Mouse (Mus musculus) stomach, embryonic 16.5 days (tissue): ENCODE data around the gene Usp7. TPM values are rescaled to one million over a fixed set of nuclear protein-coding genes. Genes with fewer than 3 reads are reported as not detected.

ENCODE experiments used
- ATAC-seq: fragments of 200-750 bp; cut with Nextera tagmentation; 2 replicates; pipeline ENCODE4 v1.8.0; 2017; ENCODE audit warnings: moderate number of reproducible peaks, moderate TSS enrichment; ENCODE audit not compliant: insufficient read depth, low FRiP score
- H3K27ac ChIP-seq: fragments of 300-500 bp; sonication (generic); 2 replicates; pipeline ENCODE4 v1.5.1; 2014; ENCODE audit warnings: low read length
- H3K27me3 ChIP-seq: fragments of 300-500 bp; sonication (generic); 2 replicates; pipeline ENCODE4 v1.6.1; 2014; ENCODE audit warnings: low read length, control low read depth, mixed read lengths; ENCODE audit not compliant: control insufficient read depth, insufficient read depth
- H3K36me3 ChIP-seq: fragments of 300-500 bp; sonication (generic); 2 replicates; pipeline ENCODE4 v1.6.1; 2014; ENCODE audit warnings: low read length; ENCODE audit not compliant: control insufficient read depth, insufficient read depth
- H3K4me1 ChIP-seq: fragments of 300-500 bp; sonication (generic); 2 replicates; pipeline ENCODE4 v1.6.1; 2014; ENCODE audit warnings: low read length, control low read depth, mixed read lengths; ENCODE audit not compliant: control insufficient read depth, insufficient read depth
- H3K4me2 ChIP-seq: fragments of 300-500 bp; sonication (generic); 2 replicates; pipeline ENCODE4 v1.6.1; 2014; ENCODE audit warnings: low read depth, low read length, mixed read lengths
- H3K4me3 ChIP-seq: fragments of 300-500 bp; sonication (generic); replicated peaks from 2 replicates; pipeline ENCODE4 v1.5.1; 2014; ENCODE audit warnings: mild to moderate bottlenecking, low read length
- H3K9ac ChIP-seq: fragments of 300-500 bp; sonication (generic); 2 replicates; pipeline ENCODE4 v1.6.1; 2014; ENCODE audit warnings: low read length
- H3K9me3 ChIP-seq: fragments of 300-500 bp; sonication (generic); replicated peaks from 2 replicates; pipeline ENCODE4 v1.6.1; 2016; ENCODE audit warnings: low read length, control low read depth; ENCODE audit not compliant: control insufficient read depth
- WGBS: fragments of 180-500 bp; shearing (Covaris S2); extraction: QIAGEN DNeasy Blood & Tissue Kit; methylation state at CpG from one replicate; pipeline ENCODE4 v1.1.7; 2014; 5-methylcytosine and 5-hydroxymethylcytosine counted together
- polyA plus RNA-seq: library from polyadenylated mRNA; unstranded; fragments of >200 nt; fragmentation: Nextera tagmentation; extraction: Ambion mirVana; gene quantifications from 2 replicates; pipeline ENCODE4 v1.2.1, GENCODE M21; 2015

The Usp7 gene
- polyA plus RNA-seq: 24.4 and 28.6 TPM in 2 replicates

DNA sequence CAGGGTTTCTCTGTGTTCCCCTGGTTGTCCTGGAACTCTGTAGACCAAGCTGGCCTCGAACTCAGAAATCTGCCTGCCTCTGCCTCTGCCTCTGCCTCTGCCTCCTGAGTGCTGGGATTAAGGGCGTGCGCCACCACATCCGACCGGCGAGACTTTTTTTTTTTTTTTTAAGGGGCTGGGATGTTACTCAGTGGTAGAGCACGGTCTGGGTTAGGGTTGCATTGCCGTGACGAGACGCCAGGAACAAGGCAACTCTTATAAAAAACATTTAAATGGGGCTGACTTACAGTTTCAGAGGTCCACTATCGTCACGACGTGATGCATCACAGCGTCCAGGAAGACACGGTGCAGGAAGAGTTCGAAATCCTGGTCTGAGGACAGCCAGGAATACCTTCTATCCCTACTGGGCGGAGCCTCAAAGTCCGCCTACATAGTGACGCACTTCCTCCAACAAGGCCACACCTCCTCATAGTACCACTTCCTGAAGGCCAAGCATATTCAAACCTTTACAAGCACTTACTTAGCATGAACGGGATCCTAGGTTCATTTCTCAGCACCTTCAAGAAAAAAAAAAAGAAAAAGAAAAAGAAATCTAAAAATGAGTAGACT lies at the start of gene Usp7:
Gene Usp7 (minus strand): TSS at position 360 of the 609 bp plus-strand sequence.
- H3K4me2 ChIP-seq: no peak within 1 kb of the TSS
- no peak for ATAC-seq
- WGBS: 92% methylated on average over 20 of the region's 20 CpGs
- no peak within 1 kb of the TSS for H3K4me3 ChIP-seq
- no peaks in the 10 kb centered on the region for H3K36me3 ChIP-seq
- H3K9ac ChIP-seq: no peak within 1 kb of the TSS
- no peaks in the 10 kb centered on the region for H3K4me1 ChIP-seq
- no peaks in the 10 kb centered on the region for H3K9me3 ChIP-seq
- H3K27ac ChIP-seq: no peak within 1 kb of the TSS
- no peaks in the 10 kb centered on the region for H3K27me3 ChIP-seq

DNA sequence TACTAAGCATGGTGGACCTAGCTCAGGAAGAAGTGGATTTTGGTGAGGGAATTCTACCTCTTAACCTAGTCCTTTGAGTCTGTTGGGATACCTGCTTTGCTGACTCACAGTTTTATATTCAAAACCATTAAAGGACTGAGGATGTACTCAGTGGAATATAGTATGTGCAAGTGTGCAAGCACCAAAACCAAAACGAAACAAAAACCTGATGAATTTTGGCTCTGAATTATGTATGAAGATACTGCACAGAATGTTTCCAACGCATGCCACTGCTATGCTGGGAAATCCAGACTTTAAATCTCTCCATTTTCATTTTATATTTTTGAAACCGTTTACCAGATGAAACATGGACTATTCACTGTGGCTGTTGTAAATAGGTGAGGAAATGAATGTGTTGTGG lies 48.4 kb upstream of the Usp7 start:
- Histone ChIP-seq H3K4me1 (no peaks in the 10 kb centered on the region), H3K4me3 (no peak overlapping the region), H3K27ac (no peak overlapping the region), H3K27me3 (no peaks in the 10 kb centered on the region), H3K4me2 (no peak overlapping the region), H3K36me3 (peaks cover 11% of the 10 kb centered on the region; the same call in 1 of the 2 replicates), H3K9me3 (no peaks in the 10 kb centered on the region), H3K9ac (no peak overlapping the region)
- WGBS: 88% methylated on average over 3 of the region's 3 CpGs
- ATAC-seq: no peak

DNA sequence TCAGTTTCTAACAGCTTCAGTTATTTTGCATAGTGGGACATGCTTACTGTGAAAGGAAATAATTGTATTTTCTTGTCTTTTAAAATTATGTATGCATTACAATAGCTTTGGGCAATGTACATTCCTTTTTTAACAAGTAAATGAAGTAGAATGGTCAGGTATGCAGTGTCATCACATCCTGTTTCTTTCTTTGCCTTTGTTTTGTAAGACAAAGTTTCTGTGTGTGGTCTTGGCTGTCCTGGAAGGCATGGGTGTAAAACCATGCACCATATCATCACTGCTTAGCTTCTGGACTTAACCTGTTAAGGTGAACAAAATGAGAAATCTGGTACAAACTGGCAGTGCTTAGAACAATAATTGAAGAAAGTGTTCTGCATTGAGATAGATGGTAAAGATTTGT lies 46.8 kb upstream of the Usp7 start:
- H3K9ac ChIP-seq: no peak overlapping the region
- ATAC-seq: no peak
- no peaks in the 10 kb centered on the region; the same call in 1 of the 2 replicates for H3K4me1 ChIP-seq
- no peak overlapping the region for H3K27ac ChIP-seq
- H3K36me3 ChIP-seq: peaks cover 12% of the 10 kb centered on the region; the same call in 1 of the 2 replicates
- H3K27me3 ChIP-seq: no peaks in the 10 kb centered on the region
- H3K9me3 ChIP-seq: no peaks in the 10 kb centered on the region
- H3K4me3 ChIP-seq: no peak overlapping the region
- no peak overlapping the region for H3K4me2 ChIP-seq

DNA sequence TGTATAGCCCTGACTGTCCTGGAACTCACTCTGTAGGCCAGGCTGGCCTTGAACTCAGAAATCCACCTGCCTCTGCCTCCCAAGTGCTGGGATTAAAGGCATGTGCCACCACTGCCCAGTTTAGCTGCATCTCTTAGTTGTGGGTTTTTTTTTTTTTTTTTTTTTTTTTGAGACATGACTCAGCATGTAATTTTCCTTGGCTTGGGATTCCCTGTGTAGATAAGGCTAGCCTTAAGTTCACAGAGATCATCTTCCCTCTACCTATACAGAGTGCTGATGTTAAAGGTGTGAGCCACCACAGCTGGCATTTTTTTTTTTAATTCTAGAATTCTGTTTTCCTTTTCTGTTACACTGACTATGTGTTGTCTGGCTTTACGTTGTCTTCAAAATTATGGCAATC lies 45.5 kb upstream of the Usp7 start:
- no peak for ATAC-seq
- Histone ChIP-seq H3K36me3 (peaks cover 9% of the 10 kb centered on the region; the same call in 1 of the 2 replicates), H3K4me3 (no peak overlapping the region), H3K4me2 (no peak overlapping the region), H3K27ac (no peak overlapping the region), H3K27me3 (no peaks in the 10 kb centered on the region), H3K9me3 (no peaks in the 10 kb centered on the region), H3K4me1 (peaks cover 8% of the 10 kb centered on the region), H3K9ac (no peak overlapping the region)
- WGBS: 95% methylated on average over 1 of the region's 1 CpGs

DNA sequence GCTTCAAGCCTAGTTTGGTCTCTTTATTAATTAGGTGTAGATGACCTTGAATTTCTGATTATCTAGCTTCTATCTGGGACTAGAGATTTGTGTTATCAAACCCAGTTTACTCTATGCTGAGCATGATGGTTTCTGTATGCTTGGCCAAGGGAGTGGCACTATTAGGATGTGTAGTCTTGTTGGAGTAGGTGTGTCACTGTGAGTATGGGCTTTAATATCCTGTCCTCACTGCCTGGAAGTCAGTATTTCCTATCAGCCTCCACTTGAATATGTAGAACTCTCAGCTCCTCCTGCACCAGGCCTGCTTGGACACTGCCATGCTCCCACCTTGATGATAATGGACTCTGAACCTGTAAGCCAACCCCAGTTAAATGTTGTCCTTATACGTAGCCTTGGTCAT lies 44.8 kb upstream of the Usp7 start:
- no peak overlapping the region for H3K4me3 ChIP-seq
- WGBS: 86% methylated on average over 1 of the region's 1 CpGs
- H3K36me3 ChIP-seq: peaks cover 9% of the 10 kb centered on the region; the same call in 1 of the 2 replicates
- no peak overlapping the region for H3K4me2 ChIP-seq
- no peak overlapping the region for H3K9ac ChIP-seq
- no peak for ATAC-seq
- H3K4me1 ChIP-seq: peaks cover 12% of the 10 kb centered on the region
- no peaks in the 10 kb centered on the region for H3K9me3 ChIP-seq
- no peaks in the 10 kb centered on the region for H3K27me3 ChIP-seq
- no peak overlapping the region for H3K27ac ChIP-seq

DNA sequence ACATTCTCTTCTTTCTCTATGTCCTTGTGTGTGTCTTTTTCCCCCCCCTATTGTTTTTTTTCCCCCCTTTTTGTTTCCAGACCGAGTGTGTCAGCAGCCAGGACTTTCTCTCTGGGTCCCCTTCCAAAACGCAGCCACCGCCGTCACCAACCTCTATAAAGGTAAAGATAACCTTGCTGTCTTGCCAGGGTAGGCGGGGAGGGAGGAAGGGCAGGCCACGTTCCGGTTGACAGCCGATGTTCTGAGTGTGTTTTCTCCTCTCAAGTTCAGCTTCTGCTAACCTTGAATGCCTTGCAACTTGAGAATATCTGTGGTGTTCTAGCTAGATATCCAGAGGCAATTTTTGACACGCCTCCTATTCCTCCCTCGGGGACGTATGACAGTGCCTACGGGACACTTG lies 39.1 kb upstream of the Usp7 start:
- Histone ChIP-seq H3K9me3 (no peaks in the 10 kb centered on the region), H3K4me3 (peak overlapping the region; percentile 96), H3K27ac (peak overlapping the region; percentile 97), H3K4me2 (peak overlapping the region; percentile 97), H3K27me3 (no peaks in the 10 kb centered on the region), H3K9ac (peak overlapping the region; percentile 100), H3K36me3 (peaks cover 3% of the 10 kb centered on the region; the same call in 1 of the 2 replicates), H3K4me1 (peaks cover 15% of the 10 kb centered on the region)
- ATAC-seq: no peak
- 1% methylated on average over 12 of the region's 12 CpGs for WGBS

DNA sequence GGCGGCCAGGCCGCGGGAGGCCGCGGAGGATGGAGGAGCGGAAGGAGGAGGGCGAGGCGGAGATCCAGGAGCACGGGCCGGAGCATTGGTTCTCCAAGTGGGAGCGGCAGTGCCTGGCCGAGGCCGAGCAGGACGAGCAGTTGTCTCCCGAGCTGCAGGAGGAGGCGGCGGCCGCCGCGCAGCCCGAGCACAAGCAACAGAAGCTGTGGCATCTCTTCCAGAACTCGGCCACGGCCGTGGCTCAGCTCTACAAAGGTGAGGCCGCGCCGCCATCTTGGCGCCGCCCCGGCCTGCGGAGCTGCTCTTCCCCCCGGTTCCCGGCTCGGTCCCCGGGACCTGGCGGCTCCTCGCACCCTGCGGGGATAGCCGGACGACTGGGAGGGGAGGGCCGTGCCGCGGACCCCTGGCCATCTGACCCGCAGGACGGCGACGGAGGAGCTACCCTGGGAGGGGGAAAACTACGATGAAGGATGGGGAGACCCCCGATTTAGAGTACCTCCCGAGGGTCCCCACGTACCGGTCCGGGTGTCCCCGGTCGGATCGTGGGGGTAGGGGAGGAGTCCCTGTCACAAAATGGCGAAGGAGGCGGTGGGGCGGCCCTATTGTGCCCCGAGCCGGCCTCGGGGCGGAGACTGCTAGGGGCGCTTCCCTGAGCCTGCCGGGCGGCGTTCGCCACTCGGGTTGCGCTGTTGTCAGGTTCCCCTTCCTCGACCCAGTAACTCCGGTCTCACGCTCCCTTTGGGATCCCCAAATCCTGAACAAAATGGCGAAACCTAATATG lies 38.5 kb upstream of the Usp7 start:
- peak overlapping the region; percentile 97 for H3K27ac ChIP-seq
- ATAC-seq: 0 out of 2 replicates have a peak, but pooled peaks have one; percentile 6
- under 1% methylated on average over 74 of the region's 74 CpGs for WGBS

DNA sequence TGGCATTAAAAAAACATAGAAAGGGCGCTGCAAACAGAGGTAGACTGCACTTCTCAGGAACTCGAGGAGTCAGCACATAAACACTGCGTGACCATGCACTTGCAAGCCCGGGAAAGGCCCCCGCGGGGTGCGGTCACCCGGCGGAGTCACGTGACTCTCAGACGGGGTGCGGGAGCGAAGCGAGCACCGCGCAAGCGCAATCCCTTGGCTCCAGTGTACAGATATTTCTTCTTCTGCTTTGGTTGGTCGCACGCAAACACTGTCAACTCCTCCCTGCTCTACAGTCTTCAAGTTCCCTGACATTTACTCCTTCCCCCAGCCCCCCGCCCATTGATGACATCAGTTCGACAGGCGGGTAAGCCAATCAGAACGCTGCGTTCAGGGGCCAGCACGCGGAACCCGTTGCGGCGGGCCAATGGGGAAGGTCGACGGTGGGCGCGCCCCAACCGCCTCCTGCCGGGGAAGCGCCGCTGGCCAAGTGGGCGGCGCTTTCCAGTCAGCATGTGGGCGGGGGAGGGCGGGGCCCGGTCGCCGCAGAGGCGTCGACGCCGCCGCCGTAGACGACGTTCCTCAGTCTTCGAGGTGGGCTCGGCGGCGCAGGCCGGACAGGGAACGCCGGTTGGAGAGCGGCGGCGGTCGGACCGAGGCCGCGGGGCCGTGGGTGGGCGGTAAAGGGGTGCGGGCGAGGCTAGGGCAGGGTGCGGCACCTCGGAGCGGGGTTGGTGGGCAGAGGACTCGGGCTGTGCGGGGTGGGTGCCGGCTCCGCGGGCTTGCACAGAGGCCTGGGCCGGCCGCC lies 37.7 kb upstream of the Usp7 start, which contains the start of gene 1810013L24Rik:
Gene 1810013L24Rik (plus strand): TSS at position 537 of the 796 bp plus-strand sequence.
- WGBS: under 1% methylated on average over 78 of the region's 80 CpGs
- no peaks in the 10 kb centered on the region for H3K27me3 ChIP-seq
- peak within 1 kb of the TSS; percentile 96 for H3K4me3 ChIP-seq
- peak within 1 kb of the TSS; percentile 97 for H3K4me2 ChIP-seq
- peaks cover 15% of the 10 kb centered on the region for H3K4me1 ChIP-seq
- H3K27ac ChIP-seq: peak within 1 kb of the TSS; percentile 97
- peak within 1 kb of the TSS; percentile 100 for H3K9ac ChIP-seq
- ATAC-seq: peak; percentile 97
- no peaks in the 10 kb centered on the region for H3K9me3 ChIP-seq
- peaks cover 3% of the 10 kb centered on the region; the same call in 1 of the 2 replicates for H3K36me3 ChIP-seq

More for the DNA sequence above, 38.5 kb upstream of the Usp7 start:
- Histone ChIP-seq H3K4me2 (peak overlapping the region; percentile 97), H3K27me3 (no peaks in the 10 kb centered on the region), H3K4me1 (peaks cover 15% of the 10 kb centered on the region), H3K9me3 (no peaks in the 10 kb centered on the region), H3K9ac (peak overlapping the region; percentile 100), H3K36me3 (peaks cover 3% of the 10 kb centered on the region; the same call in 1 of the 2 replicates), H3K4me3 (peak overlapping the region; percentile 96)
